ENCODE assay signal across 33 mouse cellular contexts in the genomic region with DNA sequence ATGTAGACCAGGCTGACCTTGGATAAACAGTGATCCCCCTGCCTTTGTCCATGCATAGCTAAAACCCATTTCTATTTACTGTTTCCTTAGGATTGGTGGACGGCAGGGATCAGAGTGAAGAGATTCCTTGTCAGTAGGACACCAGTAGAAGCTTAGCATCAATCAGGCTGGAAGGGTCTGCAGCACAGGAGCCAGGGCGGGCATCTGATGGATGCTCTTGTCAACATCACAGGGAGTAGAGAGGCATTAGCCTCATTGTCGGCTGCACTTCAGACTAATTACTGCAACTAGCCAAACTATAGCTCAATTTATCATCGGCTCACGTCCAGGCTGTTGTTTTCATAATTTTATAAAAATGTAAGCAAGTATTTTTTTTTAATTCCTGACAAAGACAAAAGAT. TPM values are rescaled to one million over a fixed set of nuclear protein-coding genes. Genes with fewer than 3 reads are reported as not detected.
"Had no signal": no experiment of that assay in that cellular context is flagged by ENCODE, and none has a peak within 500 bp of the region (broad histone marks: within the 10 kb centered on the region; RNA-seq: fewer than 3 reads in every experiment).

No protein-coding gene starts in this region.

- H3K9me3 ChIP-seq: limb, embryonic 10.5 days; limb, embryonic 12.5 days; limb, embryonic 13.5 days; limb, embryonic 15.5 days; liver, embryonic 12.5 days; liver, embryonic 13.5 days; liver, embryonic 15.5 days; lung, embryonic 15.5 days; midbrain, embryonic 10.5 days; midbrain, embryonic 12.5 days; midbrain, embryonic 13.5 days; midbrain, embryonic 15.5 days; neural tube, embryonic 12.5 days had no signal

- H3K4me3 ChIP-seq: limb, embryonic 10.5 days; limb, embryonic 12.5 days; limb, embryonic 13.5 days; limb, embryonic 15.5 days; liver, embryonic 12.5 days; liver, embryonic 13.5 days; liver, embryonic 15.5 days; lung, embryonic 15.5 days; megakaryocyte, embryonic 14.5 days; midbrain, embryonic 10.5 days; midbrain, embryonic 12.5 days; midbrain, embryonic 13.5 days; midbrain, embryonic 15.5 days; myocyte; neural tube, embryonic 12.5 days had no signal

- ATAC-seq: liver, embryonic 12.5 days; liver, postnatal 0 days; lung, postnatal 0 days; midbrain, embryonic 13.5 days; midbrain, embryonic 15.5 days; midbrain, embryonic 16.5 days had no signal

- H3K36me3 ChIP-seq: limb, embryonic 10.5 days; limb, embryonic 12.5 days; limb, embryonic 13.5 days; limb, embryonic 15.5 days; liver, embryonic 12.5 days; liver, embryonic 13.5 days; liver, embryonic 15.5 days; lung, embryonic 15.5 days; midbrain, embryonic 10.5 days; midbrain, embryonic 12.5 days; midbrain, embryonic 13.5 days; midbrain, embryonic 15.5 days; neural tube, embryonic 12.5 days had no signal

- H3K27ac ChIP-seq: limb, embryonic 10.5 days; limb, embryonic 12.5 days; limb, embryonic 13.5 days; limb, embryonic 15.5 days; liver, embryonic 12.5 days; liver, embryonic 13.5 days; liver, embryonic 14.5 days; liver, embryonic 15.5 days; lung, embryonic 15.5 days; macrophage; midbrain, embryonic 10.5 days; midbrain, embryonic 12.5 days; midbrain, embryonic 13.5 days; midbrain, embryonic 15.5 days; neural tube, embryonic 12.5 days had no signal

- DNase-seq: left cerebral cortex, postnatal 4 days; liver; liver, embryonic 13.5 days; liver, postnatal 0 days; lung, adult 18-20 months; lung, adult 2 months; lung, embryonic 14.5 days; lung, postnatal 10 days; lung, postnatal 14 days; lung, postnatal 36 days; lung, postnatal 4 days; midbrain, embryonic 14.5 days had no signal

- H3K4me1 ChIP-seq: limb, embryonic 10.5 days; limb, embryonic 12.5 days; limb, embryonic 13.5 days; limb, embryonic 15.5 days; liver, embryonic 12.5 days; liver, embryonic 13.5 days; liver, embryonic 15.5 days; lung, embryonic 15.5 days; megakaryocyte, embryonic 14.5 days; midbrain, embryonic 10.5 days; neural tube, embryonic 12.5 days had no signal

- H3K9ac ChIP-seq: limb, embryonic 12.5 days; limb, embryonic 13.5 days; limb, embryonic 15.5 days; liver, embryonic 12.5 days; liver, embryonic 13.5 days; liver, embryonic 14.5 days; liver, embryonic 15.5 days; liver, postnatal 0 days; lung, embryonic 14.5 days; lung, embryonic 15.5 days; midbrain, embryonic 12.5 days; midbrain, embryonic 13.5 days; midbrain, embryonic 15.5 days; neural tube, embryonic 12.5 days had no signal

- H3K4me2 ChIP-seq: limb, embryonic 12.5 days; limb, embryonic 13.5 days; limb, embryonic 15.5 days; liver, embryonic 11.5 days; liver, embryonic 12.5 days; liver, embryonic 13.5 days; liver, embryonic 15.5 days; lung, embryonic 14.5 days; lung, embryonic 15.5 days; midbrain, embryonic 11.5 days; midbrain, embryonic 12.5 days; midbrain, embryonic 13.5 days; midbrain, embryonic 15.5 days; neural tube, embryonic 12.5 days had no signal

- H3K27me3 ChIP-seq: limb, embryonic 12.5 days; limb, embryonic 13.5 days; limb, embryonic 15.5 days; liver, embryonic 12.5 days; liver, embryonic 13.5 days; liver, embryonic 15.5 days; lung, embryonic 15.5 days; megakaryocyte, embryonic 14.5 days; midbrain, embryonic 12.5 days; midbrain, embryonic 13.5 days; midbrain, embryonic 15.5 days; neural tube, embryonic 12.5 days had no signal

RNA-seq across cellular contexts. Expression of gene Rbm8a2, which starts 21.7 kb away (rescaled TPM):
- total RNA-seq: liver, adult 2 months had no signal
- polyA plus RNA-seq: liver, adult 2 months; lung, adult 2 months had no signal
